Mouse (Mus musculus) hindbrain, postnatal 0 days (tissue): ENCODE measurements around the gene Gm20834. TPM values are rescaled to one million over a fixed set of nuclear protein-coding genes. Genes with fewer than 3 reads are reported as not detected.
"Not testable (repeated sequence)": the region's sequence is repeated elsewhere in the genome, so short reads cannot be mapped to it uniquely, and the experiment has no call there.

Experiments
- ATAC-seq: fragments of 200-750 bp; cut with Nextera tagmentation; 2 replicates; pipeline ENCODE4 v1.8.0; 2017; ENCODE audit warnings: mild to moderate bottlenecking, moderate TSS enrichment, moderate library complexity
- DNase-seq: peaks from one replicate; pipeline ENCODE4 v3.0.0-alpha.2; 2015; ENCODE audit warnings: low spot score
- H3K27ac ChIP-seq: fragments of 300-500 bp; sonication (generic); 2 replicates; pipeline ENCODE4 v1.5.1; 2014; ENCODE audit warnings: mild to moderate bottlenecking
- H3K27me3 ChIP-seq: fragments of 300-500 bp; sonication (generic); 2 replicates; pipeline ENCODE4 v1.6.1; 2014; ENCODE audit warnings: low read length, mixed read lengths; ENCODE audit not compliant: insufficient read depth
- H3K36me3 ChIP-seq: fragments of 300-500 bp; sonication (generic); 2 replicates; pipeline ENCODE4 v1.6.1; 2014; ENCODE audit warnings: low read length, mixed read lengths; ENCODE audit not compliant: insufficient read depth
- H3K4me1 ChIP-seq: fragments of 300-500 bp; sonication (generic); 2 replicates; pipeline ENCODE4 v1.6.1; 2014; ENCODE audit warnings: antibody characterized with exemption, low read length, mixed read lengths; ENCODE audit not compliant: insufficient read depth
- H3K4me2 ChIP-seq: fragments of 300-500 bp; sonication (generic); 2 replicates; pipeline ENCODE4 v1.6.1; 2014; ENCODE audit warnings: low read depth, mild to moderate bottlenecking, low read length, moderate library complexity, mixed read lengths
- H3K4me3 ChIP-seq: fragments of 300-500 bp; sonication (generic); 2 replicates; pipeline ENCODE4 v1.5.1; 2014; ENCODE audit warnings: low read length
- H3K9ac ChIP-seq: fragments of 300-500 bp; sonication (generic); replicated peaks from 2 replicates; pipeline ENCODE4 v1.6.1; 2014; ENCODE audit warnings: mild to moderate bottlenecking, low read length, moderate library complexity, mixed read lengths
- H3K9me3 ChIP-seq: fragments of 300-500 bp; sonication (generic); 2 replicates; pipeline ENCODE4 v1.6.1; 2016; ENCODE audit warnings: low read length, mixed read lengths
- WGBS: fragments of 180-500 bp; shearing (Covaris S2); extraction: QIAGEN DNeasy Blood & Tissue Kit; methylation state at CpG from one replicate; pipeline ENCODE4 v1.1.7; 2014; 5-methylcytosine and 5-hydroxymethylcytosine counted together
- polyA plus RNA-seq: library from polyadenylated mRNA; unstranded; fragments of >200 nt; fragmentation: Nextera tagmentation; extraction: Ambion mirVana; gene quantifications from 2 replicates; pipeline ENCODE4 v1.2.1, GENCODE M21; 2015
- total RNA-seq: library from RNA; depleted of rRNA; stranded (reverse); fragments of >200 nt; gene quantifications from 2 replicates; pipeline ENCODE4 v1.2.3, GENCODE M21; 2014; rRNA removed

Gene Gm20834
- not detected in 2 replicates for total RNA-seq
- polyA plus RNA-seq, result not detected in 2 replicates

- DNase-seq, H3K9me3 ChIP-seq, H3K4me3 ChIP-seq, H3K4me2 ChIP-seq, H3K36me3 ChIP-seq, ATAC-seq, H3K27me3 ChIP-seq, H3K9ac ChIP-seq, H3K4me1 ChIP-seq, H3K27ac ChIP-seq: not testable (repeated sequence)
- no CpG with 5 or more reads among the region's 4 CpGs for WGBS
These were observed at the start of gene Gm20834 for GRCm38 (mm10) chrY:10324489-10324888. Gene Gm20834 (minus strand): TSS chrY:10324589.

Other genes with a start within 250 kb of the Gm20834 start
- not detected in 2 replicates for gene Gm21310, start 177.4 kb downstream of the Gm20834 start, total RNA-seq
- gene Gm21310, start 177.4 kb downstream of the Gm20834 start, polyA plus RNA-seq, result not detected in 2 replicates
- not detected in 2 replicates for gene Gm28510, start 88.1 kb upstream of the Gm20834 start, total RNA-seq
- gene Gm28510, start 88.1 kb upstream of the Gm20834 start, polyA plus RNA-seq, result not detected in 2 replicates
- gene Gm20737, start 211.5 kb upstream of the Gm20834 start, total RNA-seq, result not detected in 2 replicates
- not detected in 2 replicates for gene Gm20737, start 211.5 kb upstream of the Gm20834 start, polyA plus RNA-seq
- not detected in 2 replicates for gene Gm21775, start 228.9 kb upstream of the Gm20834 start, total RNA-seq
- not detected in 2 replicates for gene Gm21775, start 228.9 kb upstream of the Gm20834 start, polyA plus RNA-seq